Mouse (Mus musculus) naive thymus-derived CD4-positive, alpha-beta T cell, adult 2 months (primary cell): ENCODE data around the gene 2010300C02Rik.
"Not testable (repeated sequence)": the region's sequence is repeated elsewhere in the genome, so short reads cannot be mapped to it uniquely, and the experiment has no call there.

Experiments used
- DNase-seq: peaks from one replicate; pipeline ENCODE4 v3.0.0-alpha.2; 2011; ENCODE audit warnings: low read depth

2010300C02Rik gene

DNA sequence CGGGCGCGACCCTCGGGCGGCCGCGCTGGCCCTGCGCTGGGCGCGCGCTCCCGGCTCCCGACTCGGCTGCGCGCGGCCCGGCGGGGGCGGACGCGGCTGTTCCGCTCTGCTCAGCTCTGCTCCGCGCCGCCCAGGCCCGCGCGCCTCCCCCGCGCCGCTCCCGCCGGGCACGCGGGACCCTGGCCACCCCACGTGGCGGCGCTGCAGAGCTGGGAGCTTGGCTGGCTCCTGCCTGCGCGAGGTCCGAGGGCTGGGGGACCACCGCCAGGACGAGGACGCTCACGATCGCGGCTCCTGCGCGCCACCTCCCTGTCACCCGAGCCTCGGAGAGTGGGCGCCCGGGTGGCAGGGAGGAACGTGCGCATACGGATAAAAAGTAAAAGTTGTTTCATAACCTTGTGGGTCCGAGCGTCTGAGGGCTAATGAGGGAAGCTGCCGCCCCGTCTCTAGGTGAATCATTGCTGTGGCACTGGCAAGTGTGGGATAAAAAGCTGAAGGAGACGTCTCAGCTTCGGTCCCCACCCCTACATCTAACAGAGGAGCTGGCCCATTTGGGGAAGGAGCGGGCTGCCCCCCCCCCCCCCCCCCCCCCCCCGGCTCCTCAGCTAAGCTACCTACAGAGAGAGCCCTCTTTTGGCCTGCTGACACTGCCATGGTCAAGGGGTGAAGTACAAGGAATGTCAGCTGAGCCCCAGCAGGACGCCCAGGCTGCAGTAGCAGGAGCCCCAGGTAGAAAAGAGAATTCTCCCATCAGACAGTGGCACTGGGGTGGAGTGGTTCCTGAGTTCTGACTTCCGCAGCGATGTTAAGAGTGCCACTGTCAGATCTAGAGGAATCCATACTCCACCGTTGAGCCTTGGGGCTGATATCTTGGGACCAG, at the start of gene 2010300C02Rik:
2010300C02Rik (minus strand) TSS at position 325 of the 880 bp plus-strand sequence.
- peak; percentile 38 for DNase-seq

DNA sequence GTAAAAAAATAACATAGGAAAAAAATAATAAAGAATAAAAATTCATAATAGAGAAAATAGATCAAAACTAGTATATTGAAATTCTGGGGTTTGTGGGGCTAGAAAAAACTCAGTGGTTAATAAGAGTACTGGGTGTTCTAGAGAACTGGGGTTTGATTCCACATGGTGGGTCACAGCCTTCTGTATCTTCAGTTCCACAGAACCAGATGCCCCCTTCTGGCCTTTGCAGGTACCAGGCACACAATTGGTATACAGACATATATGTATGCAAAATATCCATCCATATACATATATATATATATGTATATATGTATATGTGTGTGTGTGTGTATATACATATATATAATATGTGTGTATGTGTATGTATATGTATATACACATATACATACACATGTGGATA, 39.5 kb upstream of the 2010300C02Rik start:
- DNase-seq = no peak

DNA sequence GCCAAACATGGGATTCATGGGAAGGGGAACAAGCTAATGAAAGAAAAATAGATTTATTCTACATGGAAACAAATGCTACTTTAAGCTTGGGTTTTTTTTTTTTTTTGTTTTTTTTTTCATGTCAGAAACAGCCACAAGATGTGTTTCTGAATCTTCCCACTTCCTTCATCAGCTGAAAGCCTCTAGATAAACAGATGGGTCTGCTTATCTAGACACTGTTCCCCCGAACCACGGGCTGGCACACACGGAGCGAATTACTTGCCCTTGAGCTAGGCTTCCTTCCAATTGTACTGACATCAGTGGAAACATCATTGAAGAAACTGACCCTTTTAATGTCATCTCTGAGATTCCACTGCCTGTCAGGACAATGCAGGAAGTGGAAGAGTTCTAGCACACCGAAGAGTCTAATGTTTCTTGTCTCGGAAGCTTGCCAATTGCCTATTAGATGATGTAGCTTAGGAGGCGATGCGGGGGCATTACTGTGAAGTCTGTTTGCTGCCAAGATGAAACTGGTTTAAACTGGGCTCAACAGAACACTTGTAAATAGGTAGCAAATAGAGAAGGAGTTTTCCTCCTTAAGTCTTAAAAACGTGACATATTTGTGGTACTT, 24.9 kb upstream of the 2010300C02Rik start:
- DNase-seq = no peak

DNA sequence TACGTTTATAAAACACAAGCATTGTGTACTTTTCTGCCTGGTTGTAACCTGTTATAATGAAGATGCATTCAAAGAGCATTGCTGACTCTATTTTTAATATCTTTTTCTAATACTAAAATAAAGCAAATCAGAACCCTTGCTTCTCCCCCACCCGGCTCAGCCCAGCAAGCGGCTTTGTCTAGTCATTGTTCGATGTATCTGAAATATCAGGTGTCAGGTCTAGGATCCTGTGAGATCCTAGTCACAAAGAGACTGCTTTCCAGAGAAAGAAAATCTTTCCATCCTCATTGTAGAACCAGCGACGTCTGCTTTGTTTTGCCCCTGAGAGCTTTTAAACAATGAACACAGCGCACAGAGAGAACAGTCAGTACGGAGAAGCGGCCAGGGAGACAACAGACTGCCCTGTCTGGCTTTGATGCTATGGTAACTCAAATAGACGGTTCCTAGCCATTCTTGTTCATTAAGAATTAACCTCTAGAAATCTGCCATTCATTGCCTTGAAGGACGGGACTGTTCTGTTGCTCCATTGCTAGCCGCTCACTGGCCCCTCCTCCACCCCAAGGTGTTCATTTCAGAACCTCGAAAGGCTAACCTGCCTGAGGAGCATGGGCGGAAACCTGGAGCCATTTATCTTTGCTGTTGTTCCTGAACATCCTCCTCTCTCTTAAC, 22.9 kb upstream of the 2010300C02Rik start:
- DNase-seq = no peak

DNA sequence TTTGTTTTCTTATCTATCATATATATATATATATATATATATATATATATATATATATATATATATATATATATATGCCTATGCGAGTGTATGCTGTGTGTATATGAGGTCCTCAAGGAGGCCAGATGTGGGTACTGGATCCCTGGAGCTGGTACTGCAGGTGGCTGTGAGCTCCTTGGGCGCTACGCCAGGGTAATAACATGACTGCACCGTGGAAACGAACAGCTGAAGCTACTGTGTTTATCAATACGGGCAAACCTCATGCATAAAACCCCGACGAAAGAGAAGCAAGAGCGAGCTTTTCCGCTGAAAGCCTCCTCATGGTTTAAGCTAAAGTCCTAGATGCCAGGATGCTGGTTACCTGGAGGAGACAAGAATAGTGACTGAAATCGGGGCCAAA, 22.2 kb upstream of the 2010300C02Rik start:
- no peak for DNase-seq

DNA sequence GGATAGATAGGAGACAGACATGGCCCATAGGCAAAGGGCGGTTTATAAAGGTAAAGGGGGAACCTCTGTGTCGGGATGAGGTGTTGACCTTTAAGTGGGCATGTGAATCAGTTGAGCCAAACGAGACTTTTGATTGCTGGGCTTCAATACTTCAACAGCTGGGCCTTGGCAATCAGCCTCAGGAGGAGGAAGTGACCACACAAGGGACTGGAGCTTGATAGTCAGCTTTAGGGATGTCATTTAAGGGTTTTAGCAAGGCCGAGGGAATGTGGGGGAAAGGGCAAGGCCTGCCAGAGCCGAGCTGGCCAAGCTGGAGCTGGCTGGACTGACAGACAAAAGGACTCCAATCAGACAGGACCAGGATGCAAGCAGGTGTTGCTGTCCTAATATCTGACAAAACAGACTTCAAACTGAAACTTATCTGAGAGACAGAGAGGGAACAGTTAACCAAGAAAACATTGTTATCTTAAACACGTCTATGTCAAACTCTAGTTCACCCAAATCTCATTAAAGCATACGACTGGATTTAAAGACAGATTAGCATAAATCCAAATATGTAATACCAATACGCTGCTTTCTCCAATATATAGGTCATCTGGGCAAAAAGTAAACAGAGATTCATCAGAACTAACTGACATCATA, 20.4 kb upstream of the 2010300C02Rik start:
- DNase-seq = no peak

DNA sequence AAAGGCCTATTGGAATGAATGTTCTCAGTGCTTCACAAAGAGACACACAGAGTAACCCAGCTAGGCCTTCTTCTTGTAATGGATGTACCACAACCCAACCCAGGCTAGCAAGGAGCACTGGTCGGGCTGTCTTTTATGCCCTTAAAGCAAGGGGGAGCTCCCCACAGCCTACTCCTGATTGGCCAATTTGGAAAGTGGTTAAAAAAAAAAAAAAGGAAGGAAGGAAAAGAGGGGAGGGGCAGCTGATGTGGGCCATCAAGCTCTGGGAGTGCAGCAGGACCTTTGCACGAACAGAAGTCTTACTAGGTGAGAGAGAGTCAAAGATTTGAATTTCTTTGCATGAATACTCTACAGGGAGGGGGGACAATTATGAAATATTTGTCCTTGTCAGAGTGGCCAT, 19.0 kb upstream of the 2010300C02Rik start:
- no peak for DNase-seq

DNA sequence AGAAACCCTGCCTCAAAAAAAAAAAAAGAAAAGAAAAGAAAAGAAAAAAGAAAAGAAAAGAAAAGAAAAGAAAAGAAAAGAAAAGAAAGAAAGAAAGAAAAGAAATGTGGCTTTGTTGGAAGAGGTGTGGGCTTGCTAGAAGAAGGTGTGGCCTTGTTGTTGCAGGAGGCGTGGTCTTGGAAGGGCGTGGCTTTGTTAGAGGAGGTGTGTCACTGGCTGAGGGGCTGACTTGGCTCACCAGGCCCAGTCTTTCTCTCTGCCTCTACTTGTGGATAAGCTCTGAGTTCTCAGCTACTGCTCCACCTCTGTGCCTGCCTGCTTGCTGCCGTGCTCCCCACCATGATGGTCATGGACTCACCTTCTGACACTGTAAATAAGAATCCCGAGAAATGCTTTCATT, 17.2 kb upstream of the 2010300C02Rik start:
- no peak for DNase-seq

DNA sequence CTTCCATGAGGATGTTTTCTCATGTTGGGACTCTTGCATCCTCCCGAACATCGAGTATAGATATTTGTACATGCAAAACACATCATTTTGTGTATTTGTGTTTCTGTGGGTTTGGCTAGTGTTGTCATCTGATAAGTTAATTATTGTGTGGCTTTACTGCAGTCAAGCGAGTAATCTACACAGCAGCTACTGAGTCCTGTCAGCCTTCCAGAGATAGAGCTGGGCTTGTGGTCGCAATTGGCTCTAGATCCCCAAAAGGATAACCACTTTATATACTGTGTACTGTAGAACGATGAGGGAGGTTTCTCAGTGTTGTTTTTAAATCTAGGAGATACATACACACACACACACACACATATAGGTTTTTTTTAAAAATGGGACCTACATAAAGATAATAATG, 16.0 kb upstream of the 2010300C02Rik start:
- no peak for DNase-seq

DNA sequence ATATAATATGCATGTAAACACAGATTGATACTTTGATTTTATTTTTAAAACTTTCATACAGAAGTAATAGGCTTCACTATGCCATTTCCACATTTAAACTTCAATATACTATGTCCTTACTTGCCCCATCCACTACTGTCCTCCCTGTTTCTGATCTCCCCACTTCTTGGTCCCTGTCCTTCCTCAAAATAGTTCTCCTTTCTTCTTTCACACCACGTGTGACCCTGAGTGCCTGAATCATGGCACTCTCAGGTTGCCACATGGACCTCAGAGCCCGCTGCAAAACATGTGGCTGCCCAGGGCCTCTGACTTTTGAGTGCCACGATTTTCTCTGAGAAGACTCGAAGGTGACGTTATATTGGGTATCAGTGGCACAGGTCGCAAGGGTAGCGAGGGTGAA, 15.0 kb upstream of the 2010300C02Rik start:
- DNase-seq = no peak

DNA sequence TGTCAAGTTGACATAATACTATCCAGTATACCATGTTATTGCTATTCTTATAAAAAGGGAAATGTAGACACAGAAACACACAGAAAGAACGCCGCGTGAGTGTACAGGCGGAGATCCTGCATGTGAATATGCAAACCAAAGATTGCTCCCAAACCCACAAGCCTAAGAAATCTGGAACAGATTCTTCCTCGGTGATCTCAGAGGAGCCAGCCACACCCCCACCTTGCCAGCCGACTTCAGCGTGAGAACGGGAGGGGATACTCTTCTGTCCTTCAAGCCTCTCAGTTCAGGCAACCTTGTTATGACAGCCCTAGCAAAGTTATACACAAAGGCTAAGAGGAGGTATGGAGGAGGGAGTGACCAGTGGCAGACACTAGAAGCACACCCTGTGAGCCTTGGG, 9.5 kb upstream of the 2010300C02Rik start:
- no peak for DNase-seq

DNA sequence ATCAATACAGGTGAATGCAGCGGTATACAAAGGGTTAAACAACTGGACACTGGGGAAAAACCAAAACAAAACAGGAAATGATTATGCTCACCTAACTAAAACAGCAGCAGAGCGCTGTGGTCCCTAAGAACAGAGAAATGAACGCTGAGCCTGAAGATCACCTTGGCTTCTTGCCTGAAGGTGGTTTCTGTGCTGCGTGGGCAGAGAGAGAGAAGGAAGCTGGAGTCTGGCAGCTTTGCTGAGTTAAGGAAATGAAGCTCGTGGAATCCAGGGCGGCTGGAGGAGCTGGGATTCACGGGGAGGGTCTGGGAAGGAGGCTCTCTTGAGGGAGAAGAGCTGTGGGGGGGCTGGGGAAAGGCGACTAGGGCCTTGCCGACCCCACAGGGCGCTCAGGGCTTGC, 8.2 kb upstream of the 2010300C02Rik start:
- DNase-seq = no peak

DNA sequence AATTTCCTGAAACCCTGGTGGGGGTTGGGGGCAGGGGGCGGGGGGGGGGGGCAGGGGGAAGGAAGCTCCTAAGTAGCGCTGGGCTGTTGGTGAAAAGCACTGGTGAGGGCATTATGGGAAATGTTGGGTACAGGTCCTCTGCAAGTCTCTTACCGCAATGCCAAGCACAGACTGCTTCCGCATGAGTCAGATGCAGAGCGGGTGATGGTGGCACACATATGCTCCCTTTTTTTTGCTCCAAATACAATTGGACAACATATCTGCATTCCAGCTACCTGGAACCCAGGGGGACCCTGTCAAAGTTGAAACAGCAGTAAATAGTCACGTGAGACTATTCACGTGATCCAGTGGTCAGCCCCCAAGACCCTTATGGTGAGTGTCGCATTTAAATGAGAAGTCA, 7.3 kb upstream of the 2010300C02Rik start:
- DNase-seq = no peak

DNA sequence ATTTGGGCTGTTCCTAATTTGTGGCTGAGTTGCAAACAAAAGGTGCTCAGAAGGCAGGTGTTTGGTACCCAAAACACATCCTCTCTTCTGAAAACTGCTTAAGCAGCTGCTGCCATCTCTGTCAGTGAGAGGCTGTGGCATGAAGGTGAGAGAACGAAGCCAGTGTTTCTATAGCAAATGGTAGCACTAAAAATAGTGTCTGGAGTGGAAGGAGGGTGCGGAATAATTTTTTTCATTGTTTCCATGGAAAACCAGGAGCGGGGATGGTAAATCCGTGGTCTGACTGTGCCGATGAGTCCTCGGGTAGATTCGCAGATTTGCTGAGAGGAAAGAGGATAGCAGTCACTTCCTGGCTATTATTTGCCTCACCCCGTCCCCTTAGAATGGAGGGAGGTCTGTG, 6.5 kb upstream of the 2010300C02Rik start:
- no peak for DNase-seq

DNA sequence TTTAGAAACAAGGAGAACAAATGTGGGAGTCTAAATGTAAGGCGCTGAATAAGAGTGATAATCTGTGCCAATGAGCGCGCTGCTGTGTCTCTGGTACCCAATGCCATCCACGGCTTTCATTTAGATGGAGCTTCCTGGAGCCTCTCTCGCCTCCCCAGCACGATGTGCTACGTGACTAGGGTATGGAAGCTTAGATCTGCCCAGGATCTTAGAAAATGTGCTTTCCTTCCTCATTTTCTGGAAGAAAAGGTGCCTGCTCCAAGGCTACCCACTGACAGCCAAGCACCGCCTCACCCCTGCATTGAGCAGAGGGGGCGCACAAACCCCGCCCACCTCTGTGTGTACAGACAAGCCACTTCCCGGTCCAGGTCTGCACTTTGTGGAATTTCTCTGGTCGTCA, 6.0 kb upstream of the 2010300C02Rik start:
- no peak for DNase-seq

DNA sequence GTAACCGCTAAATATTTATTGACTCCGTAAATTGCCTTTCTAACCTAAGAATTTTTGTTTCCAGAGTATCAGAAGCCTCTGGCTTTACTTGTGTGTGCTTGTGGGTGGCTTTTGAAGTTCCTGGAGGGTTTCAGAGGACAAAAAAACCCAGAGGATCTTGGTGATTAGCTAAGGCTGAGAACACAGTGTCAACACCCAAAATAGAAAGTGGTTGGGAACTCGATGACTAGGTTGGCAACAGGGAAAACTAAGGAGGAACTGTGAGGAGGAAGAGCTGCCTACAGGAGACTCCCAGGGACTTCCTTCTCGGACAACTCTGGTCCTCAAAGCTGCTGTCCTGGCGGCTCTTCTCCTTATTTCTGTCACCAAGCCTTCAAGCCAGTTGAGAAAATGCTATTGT, 1.2 kb upstream of the 2010300C02Rik start:
- DNase-seq = no peak

DNA sequence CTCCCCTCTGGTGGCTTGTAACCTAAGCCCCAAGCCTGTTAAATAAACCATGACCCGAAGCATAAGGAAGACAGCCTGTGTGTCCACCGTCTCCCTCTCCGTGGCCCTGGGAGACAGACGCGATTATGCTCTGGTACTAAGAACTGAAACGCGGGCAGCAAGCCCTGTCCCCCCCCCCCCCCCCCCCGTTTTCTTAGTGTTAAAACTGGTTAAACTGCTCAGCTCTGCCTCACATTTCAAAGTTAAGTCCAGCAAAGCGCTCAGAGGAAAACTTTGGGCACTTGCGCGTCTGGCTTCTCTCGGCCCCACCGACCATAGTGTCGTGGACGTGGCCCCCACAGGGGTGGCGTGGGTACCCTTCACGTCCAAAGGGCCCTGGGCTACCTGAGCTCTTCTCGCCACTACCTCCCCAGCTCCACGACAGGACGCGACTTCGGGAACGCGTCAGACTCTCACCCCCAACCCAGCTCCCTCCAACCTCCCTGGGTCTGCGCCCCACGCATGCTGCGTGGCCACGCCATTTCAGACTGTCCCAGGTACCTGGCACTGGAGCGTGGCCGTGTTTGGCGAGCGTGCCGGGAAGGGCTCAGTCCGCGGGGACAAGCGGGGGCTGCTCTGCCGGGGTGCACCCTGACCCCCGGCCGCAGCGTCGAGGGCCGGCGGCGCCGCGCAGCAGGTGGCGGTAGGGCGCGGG, 708 bp downstream of the 2010300C02Rik start:
- DNase-seq = peak; percentile 8

DNA sequence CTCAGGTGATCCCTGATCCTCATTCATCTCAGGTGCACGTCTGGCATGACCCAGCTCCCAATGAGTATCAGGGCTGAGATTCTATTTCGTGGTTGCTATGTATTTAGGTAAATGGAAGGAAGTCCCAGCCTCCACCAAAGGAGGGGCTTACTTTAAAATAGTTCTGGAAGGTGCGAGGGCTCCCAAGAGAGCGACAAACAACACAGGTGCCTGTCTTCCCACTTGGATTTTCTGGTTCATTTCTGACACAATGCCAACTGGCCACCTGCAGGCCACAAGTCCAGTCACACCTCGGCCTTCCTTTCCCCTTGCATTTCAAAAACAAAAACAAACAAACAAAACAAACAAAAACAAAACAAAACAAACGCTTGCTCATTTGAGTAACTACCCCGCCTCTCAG, 1.4 kb downstream of the 2010300C02Rik start:
- DNase-seq = no peak

DNA sequence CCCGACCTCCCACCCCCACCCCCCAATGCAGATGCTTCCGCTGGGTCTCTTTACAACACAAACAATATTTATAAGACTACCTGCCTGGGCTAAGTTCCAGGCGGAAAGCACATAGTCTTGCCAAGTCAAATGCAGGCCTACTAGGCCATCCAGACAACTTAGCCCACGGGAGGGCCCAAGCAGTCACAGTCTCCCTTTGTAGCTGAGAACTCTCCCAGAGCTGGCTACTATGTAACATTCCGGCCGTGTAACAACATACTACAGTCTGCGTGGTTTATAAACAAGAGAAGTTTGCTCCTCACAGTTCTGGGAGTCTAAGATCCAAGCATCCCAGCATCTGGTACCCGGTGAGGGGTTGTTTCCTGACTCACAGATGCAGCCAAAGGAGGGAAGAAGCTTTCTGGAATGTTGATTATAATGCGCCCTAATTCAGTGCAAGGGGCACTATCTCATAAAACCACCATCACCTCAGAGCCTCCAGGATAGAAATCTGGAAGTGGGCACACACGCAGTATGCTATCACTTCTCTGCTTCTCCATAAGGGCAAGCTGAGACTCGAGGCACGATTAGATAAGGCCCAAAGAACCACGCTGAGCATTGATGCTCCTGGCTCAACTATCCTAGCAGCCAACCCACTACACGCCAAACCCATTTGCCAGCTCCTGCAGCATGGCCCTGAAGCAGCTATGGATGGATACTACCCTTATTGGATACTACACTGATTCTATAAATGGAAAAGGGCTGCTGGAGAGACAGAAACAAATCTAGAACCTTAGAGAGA, 2.3 kb downstream of the 2010300C02Rik start:
- no peak for DNase-seq

DNA sequence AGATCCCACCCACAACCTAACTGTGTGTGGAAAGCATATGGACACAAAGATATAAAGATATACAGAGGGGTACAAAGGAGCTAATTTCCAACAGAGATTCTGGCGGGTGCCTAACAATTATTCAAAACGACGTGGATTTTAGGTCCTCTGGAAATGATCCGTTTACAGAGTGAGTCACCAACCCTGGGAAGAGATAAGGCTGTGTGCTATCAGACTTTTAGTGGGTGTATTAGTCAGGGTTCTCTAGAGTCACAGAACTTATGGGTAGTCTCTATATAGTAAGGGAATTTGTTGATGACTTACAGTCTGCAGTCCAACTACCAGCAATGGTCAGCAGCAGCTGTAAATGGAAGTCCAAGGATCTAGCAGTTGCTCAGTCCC, 7.5 kb downstream of the 2010300C02Rik start:
- DNase-seq = not testable (repeated sequence)
